Mouse (Mus musculus) hindbrain, embryonic 13.5 days (tissue): ENCODE measurements around the gene Exph5. TPM values are rescaled to one million over a fixed set of nuclear protein-coding genes. Genes with fewer than 3 reads are reported as not detected.

Experiments used
- ATAC-seq: fragments of 200-750 bp; cut with Nextera tagmentation; 2 replicates; pipeline ENCODE4 v1.8.0; 2017; ENCODE audit warnings: moderate TSS enrichment; ENCODE audit not compliant: low FRiP score
- H3K27ac ChIP-seq: fragments of 300-500 bp; sonication (generic); 2 replicates; pipeline ENCODE4 v1.5.1; 2015; ENCODE audit warnings: inconsistent platforms, mild to moderate bottlenecking, moderate library complexity
- H3K27me3 ChIP-seq: fragments of 300-500 bp; sonication (generic); 2 replicates; pipeline ENCODE4 v1.6.1; 2015; ENCODE audit warnings: mild to moderate bottlenecking, inconsistent platforms
- H3K36me3 ChIP-seq: fragments of 300-500 bp; sonication (generic); 2 replicates; pipeline ENCODE4 v1.6.1; 2015; ENCODE audit warnings: mild to moderate bottlenecking, inconsistent platforms
- H3K4me1 ChIP-seq: fragments of 300-500 bp; sonication (generic); replicated peaks from 2 replicates; pipeline ENCODE4 v1.6.1; 2015; ENCODE audit warnings: inconsistent platforms
- H3K4me2 ChIP-seq: fragments of 300-500 bp; sonication (generic); 2 replicates; pipeline ENCODE4 v1.6.1; 2015; ENCODE audit warnings: inconsistent platforms, mild to moderate bottlenecking, moderate library complexity
- H3K4me3 ChIP-seq: fragments of 300-500 bp; sonication (generic); 2 replicates; pipeline ENCODE4 v1.5.1; 2015; ENCODE audit warnings: mild to moderate bottlenecking, inconsistent platforms
- H3K9ac ChIP-seq: fragments of 300-500 bp; sonication (generic); 2 replicates; pipeline ENCODE4 v1.6.1; 2015; ENCODE audit warnings: mild to moderate bottlenecking, inconsistent platforms
- H3K9me3 ChIP-seq: fragments of 300-500 bp; sonication (generic); 2 replicates; pipeline ENCODE4 v1.6.1; 2016; ENCODE audit warnings: inconsistent platforms
- WGBS: fragments of 180-500 bp; shearing (Covaris S2); methylation state at CpG from one replicate; pipeline ENCODE4 v1.1.7; 2015; 5-methylcytosine and 5-hydroxymethylcytosine counted together
- polyA plus RNA-seq: library from polyadenylated mRNA; unstranded; fragments of >200 nt; fragmentation: Nextera tagmentation; extraction: Ambion mirVana; gene quantifications from 2 replicates; pipeline ENCODE4 v1.2.1, GENCODE M21; 2015

Exph5 gene
- polyA plus RNA-seq, 1 experiment from 2014 or later = 0.06 TPM

GRCm38 (mm10) chr9:53272714-53273113 lies 28.8 kb upstream of the Exph5 start:
- no peak overlapping the region for H3K4me3 ChIP-seq
- no peak overlapping the region for H3K4me2 ChIP-seq
- H3K36me3 ChIP-seq = no peaks in the 10 kb centered on the region
- H3K27me3 ChIP-seq = no peaks in the 10 kb centered on the region
- no peak overlapping the region for H3K27ac ChIP-seq
- no peak for ATAC-seq
- no peaks in the 10 kb centered on the region for H3K9me3 ChIP-seq
- WGBS = 82% methylated on average over 4 of the region's 4 CpGs
- no peak overlapping the region for H3K9ac ChIP-seq
- H3K4me1 ChIP-seq = no peaks in the 10 kb centered on the region

DNA sequence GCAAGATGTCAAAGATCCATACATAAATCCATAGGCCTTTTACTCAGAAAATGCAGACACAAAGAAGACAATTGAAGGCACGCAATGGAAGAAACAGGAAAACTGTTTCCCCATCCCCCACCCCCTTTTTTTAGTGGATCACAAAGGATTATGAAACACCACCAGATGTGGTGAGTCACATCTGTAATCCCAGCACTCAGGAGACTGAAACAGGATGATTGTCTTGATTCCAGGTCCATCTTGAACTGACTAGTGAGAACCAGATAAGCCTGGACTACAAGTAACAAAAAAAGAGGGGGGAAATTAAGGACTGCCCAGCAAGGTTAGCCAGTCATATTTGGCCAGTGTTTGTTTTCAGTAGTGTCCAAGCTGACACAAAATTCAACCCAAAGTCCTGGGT lies 25.1 kb upstream of the Exph5 start:
- Histone ChIP-seq H3K4me2 (no peak overlapping the region), H3K27me3 (no peaks in the 10 kb centered on the region), H3K4me3 (no peak overlapping the region), H3K4me1 (no peaks in the 10 kb centered on the region), H3K9ac (no peak overlapping the region), H3K9me3 (no peaks in the 10 kb centered on the region), H3K27ac (no peak overlapping the region), H3K36me3 (no peaks in the 10 kb centered on the region)
- WGBS = 86% methylated on average over 1 of the region's 1 CpGs
- ATAC-seq = no peak

DNA sequence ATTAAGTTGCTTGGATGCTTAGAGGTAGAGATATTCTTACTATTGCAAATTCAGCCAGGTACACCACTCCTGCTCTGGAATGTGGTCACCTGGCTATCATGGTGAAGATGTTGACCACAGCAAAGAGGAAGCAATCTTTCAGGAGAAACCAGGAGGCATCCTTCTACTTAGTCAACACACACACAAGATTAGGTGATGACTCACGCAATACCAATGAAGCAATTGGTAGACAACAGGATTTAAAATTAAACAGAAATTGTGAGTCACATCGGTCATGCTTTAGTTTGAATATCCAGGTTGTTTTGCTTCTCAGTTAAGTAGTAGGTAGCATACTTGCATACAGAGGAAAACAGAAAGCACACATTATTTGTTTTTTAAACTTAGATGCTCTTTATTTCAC lies 22.5 kb upstream of the Exph5 start:
- Histone ChIP-seq H3K36me3 (no peaks in the 10 kb centered on the region), H3K9me3 (no peaks in the 10 kb centered on the region), H3K4me3 (no peak overlapping the region), H3K27ac (no peak overlapping the region), H3K9ac (no peak overlapping the region), H3K4me2 (no peak overlapping the region), H3K4me1 (no peaks in the 10 kb centered on the region), H3K27me3 (no peaks in the 10 kb centered on the region)
- 94% methylated on average over 2 of the region's 2 CpGs for WGBS
- ATAC-seq = no peak

DNA sequence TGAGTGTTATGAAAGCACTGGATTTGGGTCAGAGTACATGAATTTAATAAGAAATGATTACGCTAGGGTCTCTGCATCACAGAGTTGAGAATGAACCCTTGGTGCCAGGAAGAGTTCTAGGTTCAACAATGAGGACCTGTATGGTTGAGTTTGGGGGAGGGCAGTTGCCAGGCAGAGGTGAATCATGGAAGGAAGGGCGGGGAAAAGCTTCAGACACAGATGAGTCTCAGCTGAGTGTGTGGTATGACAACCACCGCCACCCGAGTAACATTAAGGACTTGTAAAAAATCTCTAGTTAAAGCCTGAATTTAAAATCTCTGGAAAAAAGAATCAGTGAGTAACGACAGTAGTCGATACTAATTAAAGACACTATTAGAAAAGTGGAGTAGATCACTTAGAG lies 14.7 kb upstream of the Exph5 start:
- no peak for ATAC-seq
- Histone ChIP-seq H3K4me3 (no peak overlapping the region), H3K27me3 (no peaks in the 10 kb centered on the region), H3K36me3 (no peaks in the 10 kb centered on the region), H3K4me1 (no peaks in the 10 kb centered on the region), H3K9me3 (no peaks in the 10 kb centered on the region), H3K27ac (no peak overlapping the region), H3K4me2 (no peak overlapping the region), H3K9ac (no peak overlapping the region)
- 90% methylated on average over 6 of the region's 6 CpGs for WGBS

DNA sequence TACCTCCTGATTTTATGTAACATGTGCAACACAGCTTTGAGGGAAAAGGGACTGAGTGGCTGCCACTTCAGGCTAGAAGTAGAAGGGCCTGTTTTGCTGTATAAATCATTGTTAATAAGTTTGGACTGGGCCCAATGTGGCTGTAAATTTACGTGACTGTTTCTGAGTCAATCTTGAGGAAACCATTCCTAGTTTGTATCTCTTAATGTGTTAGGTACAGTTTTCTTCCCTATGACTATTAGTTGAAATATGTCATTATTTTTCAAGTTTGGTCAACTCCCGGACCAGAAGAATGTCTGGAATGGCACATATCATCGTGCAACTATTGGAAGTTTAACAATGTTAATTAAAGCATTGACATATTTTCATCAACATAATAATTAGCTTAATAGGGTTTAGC lies 11.5 kb upstream of the Exph5 start:
- Histone ChIP-seq H3K4me2 (no peak overlapping the region), H3K27ac (no peak overlapping the region), H3K4me1 (no peaks in the 10 kb centered on the region), H3K9ac (no peak overlapping the region), H3K4me3 (no peak overlapping the region), H3K9me3 (no peaks in the 10 kb centered on the region), H3K27me3 (no peaks in the 10 kb centered on the region), H3K36me3 (no peaks in the 10 kb centered on the region)
- WGBS = 88% methylated on average over 3 of the region's 3 CpGs
- no peak for ATAC-seq

GRCm38 (mm10) chr9:53292833-53293232 lies 8.6 kb upstream of the Exph5 start:
- no peak overlapping the region for H3K27ac ChIP-seq
- no peaks in the 10 kb centered on the region for H3K27me3 ChIP-seq
- H3K4me3 ChIP-seq = no peak overlapping the region
- H3K36me3 ChIP-seq = no peaks in the 10 kb centered on the region
- H3K9me3 ChIP-seq = no peaks in the 10 kb centered on the region
- H3K4me2 ChIP-seq = no peak overlapping the region
- H3K4me1 ChIP-seq = no peaks in the 10 kb centered on the region
- no peak for ATAC-seq
- H3K9ac ChIP-seq = no peak overlapping the region

GRCm38 (mm10) chr9:53301801-53302311 lies 386 bp downstream of the Exph5 start:
- Histone ChIP-seq H3K4me1 (peaks cover 13% of the 10 kb centered on the region), H3K4me2 (peak overlapping the region; percentile 75), H3K4me3 (peak overlapping the region; percentile 42), H3K27ac (no peak overlapping the region), H3K9me3 (no peaks in the 10 kb centered on the region), H3K36me3 (no peaks in the 10 kb centered on the region), H3K27me3 (peaks cover 19% of the 10 kb centered on the region), H3K9ac (peak overlapping the region; percentile 62)
- WGBS = 6% methylated on average over 19 of the region's 19 CpGs
- 0 out of 2 replicates have a peak, but pooled peaks have one; percentile 24 for ATAC-seq

DNA sequence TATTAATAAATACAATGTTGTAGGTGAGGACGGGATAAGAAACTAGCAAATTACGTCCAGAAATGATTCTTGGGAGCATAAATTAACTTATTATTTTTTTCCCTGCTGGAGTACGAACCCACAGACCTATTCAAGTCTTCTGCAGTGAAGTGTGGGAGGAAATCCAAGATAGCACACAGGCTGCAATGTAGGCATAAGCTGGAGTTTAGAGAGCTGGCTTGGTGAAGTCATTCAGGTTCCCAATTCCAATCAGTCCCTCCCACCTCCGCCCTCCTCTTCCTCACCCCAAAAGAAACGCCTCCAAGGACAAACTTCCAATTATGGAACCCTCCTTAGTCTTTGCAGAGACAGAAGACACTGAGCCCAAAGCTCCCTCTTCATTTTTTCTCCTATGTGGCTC lies 945 bp downstream of the Exph5 start:
- Histone ChIP-seq H3K36me3 (no peaks in the 10 kb centered on the region), H3K4me2 (peak overlapping the region; percentile 75; the same call in 1 of the 2 replicates), H3K27ac (no peak overlapping the region), H3K4me1 (peaks cover 13% of the 10 kb centered on the region), H3K4me3 (no peak overlapping the region), H3K9ac (no peak overlapping the region), H3K9me3 (no peaks in the 10 kb centered on the region), H3K27me3 (peaks cover 19% of the 10 kb centered on the region)
- 69% methylated on average over 5 of the region's 5 CpGs for WGBS
- no peak for ATAC-seq

DNA sequence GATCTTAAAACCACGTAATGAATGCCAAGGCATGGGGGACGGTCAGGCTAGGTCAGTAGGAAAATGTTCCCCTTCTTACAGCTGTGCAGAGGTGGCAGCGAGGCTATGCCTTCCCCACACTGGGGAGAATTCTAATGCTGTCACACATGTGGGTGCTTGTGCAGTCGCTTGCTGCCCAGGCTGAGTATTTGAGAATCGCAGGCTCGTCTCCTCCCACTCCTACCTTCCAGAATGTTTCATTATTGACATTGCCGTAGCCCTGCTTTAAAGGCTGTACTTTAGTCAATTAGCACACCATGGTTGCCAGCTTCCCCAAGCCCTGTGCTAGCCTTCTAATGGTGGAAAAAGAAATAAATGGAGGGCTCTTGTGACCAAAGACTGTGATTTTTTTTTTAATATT lies 6.4 kb downstream of the Exph5 start:
- Histone ChIP-seq H3K27ac (no peak overlapping the region), H3K9ac (no peak overlapping the region), H3K27me3 (peaks cover 3% of the 10 kb centered on the region; the same call in 1 of the 2 replicates), H3K9me3 (no peaks in the 10 kb centered on the region), H3K4me3 (no peak overlapping the region), H3K4me1 (no peaks in the 10 kb centered on the region), H3K4me2 (no peak overlapping the region), H3K36me3 (no peaks in the 10 kb centered on the region)
- no peak for ATAC-seq
- 89% methylated on average over 7 of the region's 7 CpGs for WGBS

- WGBS = 93% methylated on average over 1 of the region's 1 CpGs
- H3K36me3 ChIP-seq = no peaks in the 10 kb centered on the region
- H3K27me3 ChIP-seq = no peaks in the 10 kb centered on the region
- no peaks in the 10 kb centered on the region for H3K4me1 ChIP-seq
- H3K9me3 ChIP-seq = no peaks in the 10 kb centered on the region
- no peak overlapping the region for H3K4me3 ChIP-seq
- H3K9ac ChIP-seq = no peak overlapping the region
- no peak for ATAC-seq
- H3K27ac ChIP-seq = no peak overlapping the region
- no peak overlapping the region for H3K4me2 ChIP-seq
Measured at GRCm38 (mm10) chr9:53312981-53313380, 11.5 kb downstream of the Exph5 start.

- Histone ChIP-seq H3K9ac (no peak overlapping the region), H3K4me3 (no peak overlapping the region), H3K4me2 (no peak overlapping the region), H3K27me3 (no peaks in the 10 kb centered on the region), H3K27ac (no peak overlapping the region), H3K4me1 (no peaks in the 10 kb centered on the region), H3K9me3 (no peaks in the 10 kb centered on the region), H3K36me3 (no peaks in the 10 kb centered on the region)
- 62% methylated on average over 10 of the region's 10 CpGs for WGBS
- ATAC-seq = no peak
Measured at GRCm38 (mm10) chr9:53320894-53321650, 19.6 kb downstream of the Exph5 start.

DNA sequence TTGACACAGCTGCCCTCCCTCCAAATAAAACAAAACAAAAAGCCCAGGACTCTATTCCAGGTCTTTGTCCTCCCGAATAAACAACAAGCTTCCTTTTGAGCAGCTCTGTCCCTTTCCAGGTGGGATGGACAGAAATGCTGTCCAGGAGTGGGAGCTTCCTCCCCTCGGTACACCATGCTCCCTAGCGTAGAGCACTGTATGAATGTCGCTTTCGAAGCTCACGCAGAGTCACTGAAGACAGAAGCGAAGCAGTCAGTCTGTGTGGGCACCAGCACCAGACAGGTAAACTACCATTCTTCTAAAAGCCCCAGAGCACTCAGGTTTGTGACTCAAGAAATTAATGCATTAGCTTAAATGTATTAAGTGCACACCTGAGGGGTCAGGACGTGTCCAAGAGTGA lies 20.2 kb downstream of the Exph5 start:
- no peak overlapping the region for H3K27ac ChIP-seq
- no peaks in the 10 kb centered on the region for H3K27me3 ChIP-seq
- no peak overlapping the region for H3K4me3 ChIP-seq
- no peak overlapping the region for H3K4me2 ChIP-seq
- H3K9ac ChIP-seq = no peak overlapping the region
- H3K36me3 ChIP-seq = no peaks in the 10 kb centered on the region
- H3K4me1 ChIP-seq = no peaks in the 10 kb centered on the region
- no peak for ATAC-seq
- 85% methylated on average over 8 of the region's 8 CpGs for WGBS
- H3K9me3 ChIP-seq = no peaks in the 10 kb centered on the region
